16 mouse cellular contexts compared by ENCODE assay signal in genomic region chr1:70913071-70913470, GRCm38 (mm10).
"Had no signal": no experiment of that assay in that cellular context is flagged by ENCODE, and none has a peak within 500 bp of the region (broad histone marks: within the 10 kb centered on the region; RNA-seq: fewer than 3 reads in every experiment).

No protein-coding gene starts in this region.

- H3K36me3 ChIP-seq: kidney, embryonic 15.5 days; midbrain, embryonic 10.5 days; midbrain, embryonic 13.5 days; neural tube, embryonic 12.5 days; neural tube, embryonic 15.5 days had no signal

- H3K4me3 ChIP-seq: kidney, embryonic 15.5 days; midbrain, embryonic 10.5 days; midbrain, embryonic 13.5 days; neural tube, embryonic 12.5 days; neural tube, embryonic 15.5 days had no signal

- H3K27ac ChIP-seq: kidney, embryonic 15.5 days; liver, embryonic 14.5 days; macrophage; midbrain, embryonic 10.5 days; midbrain, embryonic 13.5 days; neural tube, embryonic 12.5 days; neural tube, embryonic 15.5 days had no signal

- H3K4me2 ChIP-seq: kidney, embryonic 15.5 days; lung, embryonic 14.5 days; midbrain, embryonic 13.5 days; neural tube, embryonic 12.5 days; neural tube, embryonic 15.5 days had no signal

- H3K27me3 ChIP-seq: kidney, embryonic 15.5 days; midbrain, embryonic 13.5 days; neural tube, embryonic 12.5 days; neural tube, embryonic 15.5 days had no signal

- H3K9ac ChIP-seq: kidney, embryonic 15.5 days; liver, embryonic 14.5 days; liver, postnatal 0 days; lung, embryonic 14.5 days; midbrain, embryonic 13.5 days; neural tube, embryonic 12.5 days; neural tube, embryonic 15.5 days had no signal

- H3K4me1 ChIP-seq: kidney, embryonic 15.5 days; midbrain, embryonic 10.5 days; neural tube, embryonic 12.5 days had no signal

- ATAC-seq: intestine, postnatal 0 days; liver, postnatal 0 days; lung, postnatal 0 days; midbrain, embryonic 13.5 days had no signal

- H3K9me3 ChIP-seq: kidney, embryonic 15.5 days; midbrain, embryonic 10.5 days; midbrain, embryonic 13.5 days; neural tube, embryonic 12.5 days; neural tube, embryonic 15.5 days had no signal

- DNase-seq: kidney, adult 2 months; kidney, postnatal 14 days; kidney, postnatal 4 days; liver, postnatal 0 days; lung, embryonic 14.5 days; thymus, adult 18-20 months; thymus, postnatal 36 days had no signal
